In genomic region chr1:119837035-119837751, GRCm38 (mm10) we compare ENCODE assay signal across 7 mouse cellular contexts. TPM values are rescaled to one million over a fixed set of nuclear protein-coding genes. Genes with fewer than 3 reads are reported as not detected.
A peak's percentile ranks its signal among the peaks of the same experiment; 100 is the strongest.
DNase-seq lines count a peak whose midpoint lies in the region; ATAC-seq lines count a peak whose summit lies in the region.

TSS of gene Ptpn4 (minus strand) at chr1:119837613.

- H3K4me3 ChIP-seq in intestine, embryonic 16.5 days (ENCODE audit: low read length) = peak within 1 kb of the TSS; percentile 89
- peak within 1 kb of the TSS; percentile 89 for H3K4me3 ChIP-seq in midbrain, embryonic 11.5 days (ENCODE audit: low read depth, low read length)

- peak within 1 kb of the TSS; percentile 92 for H3K9ac ChIP-seq in intestine, embryonic 16.5 days (ENCODE audit: low read depth, low read length)
- peak within 1 kb of the TSS; percentile 96 for H3K9ac ChIP-seq in midbrain, embryonic 11.5 days (ENCODE audit: low read length)

- no peaks in the 10 kb centered on the region for H3K36me3 ChIP-seq in intestine, embryonic 16.5 days (ENCODE audit: control insufficient read depth, insufficient read depth, low read length)
- no peaks in the 10 kb centered on the region for H3K36me3 ChIP-seq in midbrain, embryonic 11.5 days (ENCODE audit: control insufficient read depth, insufficient read depth, low read length)

- peaks cover 8% of the 10 kb centered on the region for H3K4me1 ChIP-seq in intestine, embryonic 16.5 days (ENCODE audit: control insufficient read depth, insufficient read depth, low read length)
- peaks cover 11% of the 10 kb centered on the region for H3K4me1 ChIP-seq in midbrain, embryonic 11.5 days (ENCODE audit: control insufficient read depth, insufficient read depth, low read length)

- H3K4me2 ChIP-seq in intestine, embryonic 16.5 days (ENCODE audit: low read depth, low read length) = peak within 1 kb of the TSS; percentile 63
- H3K4me2 ChIP-seq in midbrain, embryonic 11.5 days = peak within 1 kb of the TSS; percentile 63

- intact Hi-C loops in left cerebral cortex, postnatal 36 days (cut with DNase I) = loop anchor here (2.0 kb wide), 1 partner anchor 56 kb away; no protein-coding TSS in a partner anchor

- peak; percentile 100 for ATAC-seq in intestine, embryonic 16.5 days
- ATAC-seq in midbrain, embryonic 11.5 days (ENCODE audit: low FRiP score) = peak; percentile 99

- WGBS in intestine, embryonic 16.5 days = under 1% methylated on average over 67 of the region's 79 CpGs
- WGBS in midbrain, embryonic 11.5 days = under 1% methylated on average over 73 of the region's 79 CpGs

- peak; percentile 98 for DNase-seq in adrenal gland, adult 8-10 months
- DNase-seq in embryo, embryonic 9.5 days (ENCODE audit: extremely low spot score) = peak; percentile 99
- DNase-seq in gastrocnemius, postnatal 4 days (ENCODE audit: low spot score in 2 of 2) = peak; percentile 96 to 98
- peak; percentile 97 to 98 for DNase-seq in left cerebral cortex, postnatal 36 days (ENCODE audit: low spot score in 2 of 2)
- peak; percentile 99 for DNase-seq in midbrain, embryonic 11.5 days (ENCODE audit: low spot score, missing footprints)
- peak; percentile 98 for DNase-seq in skeletal muscle tissue, adult 2 months (ENCODE audit: low read depth, low spot score)

- H3K9me3 ChIP-seq in intestine, embryonic 16.5 days (ENCODE audit: control insufficient read depth, low read length) = no peaks in the 10 kb centered on the region
- no peaks in the 10 kb centered on the region for H3K9me3 ChIP-seq in midbrain, embryonic 11.5 days (ENCODE audit: control insufficient read depth, low read length)

- H3K27me3 ChIP-seq in intestine, embryonic 16.5 days (replicated peaks; ENCODE audit: control insufficient read depth, insufficient read depth, low read length) = no peaks in the 10 kb centered on the region
- no peaks in the 10 kb centered on the region for H3K27me3 ChIP-seq in midbrain, embryonic 11.5 days (ENCODE audit: control insufficient read depth, insufficient read depth, low read length)

- H3K27ac ChIP-seq in intestine, embryonic 16.5 days (ENCODE audit: low read length) = peak within 1 kb of the TSS; percentile 89
- peak within 1 kb of the TSS; percentile 88 for H3K27ac ChIP-seq in midbrain, embryonic 11.5 days (ENCODE audit: low read depth, low read length)

RNA-seq across cellular contexts. Expression of gene Ptpn4, which starts in this region (rescaled TPM):
- total RNA-seq in adrenal gland, adult 8-10 months (2022) = 10 to 100 TPM; 21.8 to 35.5 (median 30.3) TPM
- 10 to 100 TPM; 16.3 to 28.9 TPM for total RNA-seq in gastrocnemius, postnatal 4 days (2021)
- 2.8 and 2.9 TPM in 2 replicates for polyA plus RNA-seq in intestine, embryonic 16.5 days (2015; fragmentation: Nextera tagmentation; extraction: Ambion mirVana)
- total RNA-seq in left cerebral cortex, postnatal 36 days (2021) = 10 to 100 TPM; 86.5 to 88.3 TPM
- 12.9 and 17.7 TPM in 2 replicates for polyA plus RNA-seq in midbrain, embryonic 11.5 days (2014; fragmentation: Nextera tagmentation; extraction: Ambion mirVana)

Comparison
In these comparisons a context has a peak if more than half of its experiments do, and no peak if none do; other contexts are left out.
1. Peak in every context shown above with its lines: DNase-seq, ATAC-seq, H3K4me3 ChIP-seq and H3K27ac ChIP-seq.